Mouse (Mus musculus): ENCODE measurements around the gene Gstp1. TPM values are rescaled to one million over a fixed set of nuclear protein-coding genes. Genes with fewer than 3 reads are reported as not detected.

Gstp1 gene
- polyA plus RNA-seq, 1 experiment from 2014 or later: 973 TPM

DNA sequence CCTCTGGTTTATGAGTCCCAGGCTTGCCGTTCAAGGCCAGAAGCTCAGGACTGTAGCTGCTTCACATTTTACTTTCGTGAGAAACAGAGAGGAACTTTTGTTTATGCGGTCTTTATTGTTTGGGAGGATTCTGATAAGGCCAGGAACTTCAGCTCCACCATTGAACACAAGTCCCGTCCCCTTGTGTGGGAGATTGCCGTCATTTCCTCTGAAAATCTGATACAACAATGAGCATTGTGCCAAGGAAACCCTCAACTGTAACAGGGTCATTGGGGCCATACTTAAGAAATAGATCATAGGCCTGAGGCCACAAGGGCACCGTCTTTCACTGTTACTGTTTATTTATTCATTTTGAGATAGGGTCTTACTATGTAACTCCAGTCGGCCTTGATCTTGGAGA is 14.6 kb downstream of the Gstp1 start:
- WGBS: 65% methylated on average over 7 of the region's 7 CpGs
- H3K4me2 ChIP-seq (replicated peaks): no peak overlapping the region
- no peak for ATAC-seq
- H3K27ac ChIP-seq: no peak overlapping the region
- no peaks in the 10 kb centered on the region for H3K9me3 ChIP-seq
- no peak overlapping the region for H3K9ac ChIP-seq
- H3K36me3 ChIP-seq: no peaks in the 10 kb centered on the region
- no peaks in the 10 kb centered on the region for H3K27me3 ChIP-seq (replicated peaks)
- no peak overlapping the region for H3K4me3 ChIP-seq (replicated peaks)
- H3K4me1 ChIP-seq (replicated peaks): peaks cover 3% of the 10 kb centered on the region; the same call in 1 of the 2 replicates

DNA sequence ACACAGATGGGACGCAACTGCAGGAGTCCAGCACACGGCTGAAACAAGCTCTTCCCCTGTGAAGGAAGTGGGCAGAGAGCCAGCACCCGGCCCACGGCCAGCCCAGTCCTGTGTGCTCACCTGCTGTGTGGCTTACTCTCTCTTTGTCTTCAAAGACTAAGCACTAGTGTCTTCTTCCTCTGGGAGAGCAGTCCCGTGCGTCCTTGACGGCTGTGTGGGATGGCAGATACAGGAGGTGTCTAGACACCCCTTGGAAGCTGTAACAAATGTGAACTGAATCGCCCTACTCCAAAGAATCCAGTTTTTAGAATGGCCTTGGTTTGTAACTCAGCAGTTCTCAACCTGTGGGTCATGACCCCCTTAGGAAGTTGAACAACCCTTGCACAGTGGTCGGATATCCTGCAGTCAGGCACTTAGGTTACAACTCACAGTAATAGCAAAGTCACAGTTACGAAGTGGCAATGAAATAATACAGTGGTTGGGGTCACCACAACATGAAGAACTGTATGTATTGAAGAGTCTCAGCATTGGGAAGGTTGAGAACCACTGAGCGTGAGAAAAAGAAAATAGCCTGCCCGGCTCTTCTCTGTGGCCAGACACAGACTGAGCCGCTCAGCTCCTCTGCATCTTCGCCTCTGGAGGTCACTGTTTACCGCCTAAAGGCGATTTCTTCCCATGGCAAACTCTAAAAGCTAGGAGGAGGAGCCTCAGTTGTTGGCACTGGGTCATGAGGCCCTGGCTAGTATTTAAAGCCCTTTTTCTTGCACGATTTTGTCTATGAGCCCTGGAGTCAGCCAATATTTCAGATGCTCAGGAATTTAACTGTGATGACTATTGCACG is 18.8 kb downstream of the Gstp1 start:
- peak; percentile 94 for ATAC-seq
- Histone ChIP-seq H3K9me3 (no peaks in the 10 kb centered on the region), H3K27ac (no peak overlapping the region), H3K4me3 (replicated peaks) (no peak overlapping the region), H3K4me1 (replicated peaks) (peaks cover 3% of the 10 kb centered on the region; the same call in 1 of the 2 replicates), H3K36me3 (no peaks in the 10 kb centered on the region), H3K27me3 (replicated peaks) (no peaks in the 10 kb centered on the region), H3K9ac (no peak overlapping the region), H3K4me2 (replicated peaks) (peak overlapping the region; percentile 2; the same call in 1 of the 2 replicates)
- 31% methylated on average over 18 of the region's 18 CpGs for whole genome bisulfite sequencing

- WGBS: 66% methylated on average over 10 of the region's 10 CpGs
- ATAC-seq: no peak
- no peak overlapping the region for H3K27ac ChIP-seq
- no peaks in the 10 kb centered on the region for H3K9me3 ChIP-seq
- no peak overlapping the region for H3K4me2 ChIP-seq (replicated peaks)
- no peaks in the 10 kb centered on the region for H3K36me3 ChIP-seq
- H3K4me3 ChIP-seq (replicated peaks): no peak overlapping the region
- H3K9ac ChIP-seq: no peak overlapping the region
- H3K4me1 ChIP-seq (replicated peaks): peaks cover 3% of the 10 kb centered on the region; the same call in 1 of the 2 replicates
- H3K27me3 ChIP-seq (replicated peaks): no peaks in the 10 kb centered on the region
These were observed 19.7 kb downstream of the Gstp1 start for GRCm38 (mm10) chr19:4017921-4018587.

DNA sequence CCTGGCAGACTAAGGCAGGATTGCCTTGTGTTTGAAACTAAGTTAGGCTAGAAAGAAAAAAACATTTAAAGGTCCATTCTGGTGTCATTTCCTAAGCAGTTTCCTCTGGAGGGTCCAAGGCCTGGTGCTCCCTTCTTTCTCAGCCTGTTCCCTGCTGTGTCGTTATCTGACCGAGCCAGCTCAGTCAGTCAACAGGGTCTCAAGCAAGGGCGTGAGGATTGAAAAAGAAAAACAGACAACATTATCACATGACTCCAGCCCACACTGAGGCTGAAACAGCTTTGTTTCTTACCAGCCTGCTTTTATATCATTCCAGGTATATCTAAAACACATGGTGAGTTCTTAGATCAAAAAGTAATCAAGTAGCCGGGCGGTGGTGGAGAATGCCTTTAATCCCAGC is 22.1 kb downstream of the Gstp1 start:
- H3K9ac ChIP-seq: no peak overlapping the region
- H3K27ac ChIP-seq: no peak overlapping the region
- H3K4me1 ChIP-seq (replicated peaks): peaks cover 11% of the 10 kb centered on the region; the same call in 1 of the 2 replicates
- no peaks in the 10 kb centered on the region for H3K27me3 ChIP-seq (replicated peaks)
- no peak overlapping the region for H3K4me3 ChIP-seq (replicated peaks)
- H3K4me2 ChIP-seq (replicated peaks): no peak overlapping the region
- WGBS: 66% methylated on average over 5 of the region's 5 CpGs
- no peak for ATAC-seq
- no peaks in the 10 kb centered on the region for H3K9me3 ChIP-seq
- H3K36me3 ChIP-seq: 0 out of 2 replicates have a peak, but pooled peaks cover 3% of the 10 kb centered on the region

DNA sequence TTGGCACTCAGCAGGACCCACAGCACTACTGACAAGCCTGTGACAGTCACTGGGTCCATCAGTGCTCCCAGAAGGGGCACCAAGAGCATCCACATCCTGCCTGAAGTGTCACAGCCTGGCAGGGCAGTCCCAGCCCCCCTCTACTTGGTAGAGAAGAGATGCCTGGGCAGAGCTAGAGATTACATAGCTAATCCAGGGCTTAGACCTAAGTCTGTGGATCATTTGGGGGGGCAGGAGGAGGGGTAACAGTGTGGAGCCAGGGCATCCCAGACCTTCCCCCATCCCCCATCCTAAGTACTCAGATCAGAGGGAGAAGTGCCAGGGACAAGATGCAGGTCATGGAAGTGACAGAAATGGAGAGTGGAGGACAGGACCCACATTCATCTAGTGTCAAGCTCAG is 23.0 kb downstream of the Gstp1 start:
- peaks cover 11% of the 10 kb centered on the region; the same call in 1 of the 2 replicates for H3K4me1 ChIP-seq (replicated peaks)
- H3K27me3 ChIP-seq (replicated peaks): no peaks in the 10 kb centered on the region
- H3K27ac ChIP-seq: no peak overlapping the region
- H3K9ac ChIP-seq: no peak overlapping the region
- no peak for ATAC-seq
- H3K4me2 ChIP-seq (replicated peaks): no peak overlapping the region
- no peaks in the 10 kb centered on the region for H3K9me3 ChIP-seq
- no peak overlapping the region for H3K4me3 ChIP-seq (replicated peaks)
- H3K36me3 ChIP-seq: 0 out of 2 replicates have a peak, but pooled peaks cover 3% of the 10 kb centered on the region

- Histone ChIP-seq H3K36me3 (peaks cover 15% of the 10 kb centered on the region), H3K4me3 (replicated peaks) (peak overlapping the region; percentile 80), H3K9me3 (no peaks in the 10 kb centered on the region), H3K9ac (peak overlapping the region; percentile 44), H3K27me3 (replicated peaks) (no peaks in the 10 kb centered on the region), H3K4me2 (replicated peaks) (peak overlapping the region; percentile 65), H3K27ac (no peak overlapping the region), H3K4me1 (replicated peaks) (peaks cover 8% of the 10 kb centered on the region; the same call in 1 of the 2 replicates)
- WGBS: 15% methylated on average over 9 of the region's 9 CpGs
- ATAC-seq: peak; percentile 48
These were observed 24.7 kb downstream of the Gstp1 start for GRCm38 (mm10) chr19:4013066-4013465.

GRCm38 (mm10) chr19:4012432-4013022 is 25.3 kb downstream of the Gstp1 start, which contains the start of gene Ndufv1:
TSS of gene Ndufv1 (minus strand) at chr19:4012806.
- peak within 1 kb of the TSS; percentile 65 for H3K4me2 ChIP-seq (replicated peaks)
- H3K4me3 ChIP-seq (replicated peaks): peak within 1 kb of the TSS; percentile 80
- peak within 1 kb of the TSS; percentile 41; the same call in 1 of the 2 replicates for H3K27ac ChIP-seq
- peaks cover 20% of the 10 kb centered on the region for H3K36me3 ChIP-seq
- ATAC-seq: peak; percentile 99
- H3K4me1 ChIP-seq (replicated peaks): peaks cover 8% of the 10 kb centered on the region; the same call in 1 of the 2 replicates
- H3K27me3 ChIP-seq (replicated peaks): no peaks in the 10 kb centered on the region
- no peaks in the 10 kb centered on the region for H3K9me3 ChIP-seq
- WGBS: under 1% methylated on average over 45 of the region's 45 CpGs
- H3K9ac ChIP-seq: peak within 1 kb of the TSS; percentile 69

GRCm38 (mm10) chr19:4011086-4011485 is 26.7 kb downstream of the Gstp1 start:
- no peak for ATAC-seq
- no peak overlapping the region for H3K27ac ChIP-seq
- 93% methylated on average over 5 of the region's 5 CpGs for WGBS
- H3K4me3 ChIP-seq (replicated peaks): no peak overlapping the region
- H3K4me2 ChIP-seq (replicated peaks): peak overlapping the region; percentile 60; the same call in 1 of the 2 replicates
- H3K9ac ChIP-seq: no peak overlapping the region
- peaks cover 27% of the 10 kb centered on the region for H3K36me3 ChIP-seq
- no peaks in the 10 kb centered on the region for H3K9me3 ChIP-seq
- no peaks in the 10 kb centered on the region for H3K27me3 ChIP-seq (replicated peaks)
- H3K4me1 ChIP-seq (replicated peaks): peaks cover 8% of the 10 kb centered on the region; the same call in 1 of the 2 replicates

DNA sequence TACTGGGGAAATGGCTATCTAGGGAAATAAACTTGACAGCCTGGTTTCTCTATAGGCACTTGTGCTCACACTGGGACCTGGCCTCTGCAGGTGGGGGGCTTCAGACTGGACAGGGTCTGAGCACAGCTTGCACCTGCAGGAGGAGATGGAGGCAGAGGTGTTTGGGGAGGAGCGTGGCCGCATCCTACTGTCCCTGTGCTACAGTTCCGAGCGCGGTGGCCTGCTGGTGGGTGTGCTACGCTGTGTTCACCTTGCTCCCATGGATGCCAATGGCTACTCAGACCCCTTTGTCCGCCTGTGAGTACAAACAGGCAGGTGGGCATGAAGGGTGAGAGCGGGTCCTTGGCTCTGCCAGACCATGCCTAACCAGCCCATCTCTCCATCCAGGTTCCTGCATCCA is 31.8 kb downstream of the Gstp1 start:
- H3K27ac ChIP-seq: no peak overlapping the region
- no peak overlapping the region for H3K9ac ChIP-seq
- no peak overlapping the region for H3K4me3 ChIP-seq (replicated peaks)
- H3K36me3 ChIP-seq: peaks cover 25% of the 10 kb centered on the region
- 94% methylated on average over 8 of the region's 8 CpGs for WGBS
- H3K4me2 ChIP-seq (replicated peaks): no peak overlapping the region
- H3K4me1 ChIP-seq (replicated peaks): peaks cover 18% of the 10 kb centered on the region
- ATAC-seq: no peak
- no peaks in the 10 kb centered on the region for H3K9me3 ChIP-seq
- no peaks in the 10 kb centered on the region for H3K27me3 ChIP-seq (replicated peaks)

DNA sequence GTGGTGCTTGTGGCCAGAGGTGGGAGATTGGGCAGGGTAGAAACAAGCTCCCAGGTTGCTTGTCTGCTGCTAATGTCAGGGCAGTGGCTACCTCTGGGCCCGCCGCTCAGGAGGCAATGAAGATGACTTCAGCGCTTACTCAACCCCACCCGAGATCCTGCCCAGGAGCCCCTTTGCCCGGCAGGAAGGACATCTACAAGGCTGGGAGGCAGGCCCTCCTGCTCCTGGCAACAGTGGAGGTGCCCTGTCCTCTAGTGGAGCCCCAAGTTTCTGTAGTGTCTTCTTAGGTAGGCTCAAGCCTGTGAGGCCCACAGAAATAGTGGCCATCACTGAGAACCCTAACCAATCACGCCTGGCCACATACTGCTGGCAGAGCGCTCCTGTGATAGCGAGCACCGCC is 32.7 kb downstream of the Gstp1 start:
- Histone ChIP-seq H3K4me1 (replicated peaks) (peaks cover 20% of the 10 kb centered on the region), H3K4me2 (replicated peaks) (no peak overlapping the region), H3K27ac (no peak overlapping the region), H3K9me3 (no peaks in the 10 kb centered on the region), H3K36me3 (peaks cover 24% of the 10 kb centered on the region), H3K9ac (no peak overlapping the region), H3K27me3 (replicated peaks) (no peaks in the 10 kb centered on the region), H3K4me3 (replicated peaks) (no peak overlapping the region)
- WGBS: 82% methylated on average over 9 of the region's 9 CpGs
- ATAC-seq: no peak

- 82% methylated on average over 15 of the region's 15 CpGs for WGBS
- no peaks in the 10 kb centered on the region for H3K9me3 ChIP-seq
- peaks cover 24% of the 10 kb centered on the region for H3K36me3 ChIP-seq
- H3K4me2 ChIP-seq (replicated peaks): no peak overlapping the region
- H3K4me3 ChIP-seq (replicated peaks): no peak overlapping the region
- H3K9ac ChIP-seq: no peak overlapping the region
- no peak for ATAC-seq
- no peak overlapping the region for H3K27ac ChIP-seq
- peaks cover 25% of the 10 kb centered on the region for H3K4me1 ChIP-seq (replicated peaks)
- no peaks in the 10 kb centered on the region for H3K27me3 ChIP-seq (replicated peaks)
These were observed 33.5 kb downstream of the Gstp1 start for GRCm38 (mm10) chr19:4004331-4004730.

DNA sequence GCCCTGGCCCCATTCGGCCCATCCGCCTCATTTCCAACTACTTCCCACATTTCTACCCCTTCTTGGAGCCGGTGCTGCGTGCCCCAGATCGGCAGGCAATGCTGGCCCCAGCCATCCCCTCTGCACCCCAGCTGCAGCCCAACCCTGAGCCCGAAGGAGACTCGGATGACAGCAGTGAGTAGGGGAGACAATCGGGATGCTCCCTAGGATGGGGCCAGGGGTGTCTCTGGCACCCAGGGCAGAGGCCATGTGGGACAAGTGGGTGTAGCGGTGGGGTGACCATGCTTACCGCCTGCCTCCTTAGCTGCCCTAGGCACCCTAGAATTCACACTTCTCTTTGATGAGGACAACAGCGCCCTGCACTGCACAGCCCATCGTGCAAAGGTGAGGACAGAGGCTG is 34.1 kb downstream of the Gstp1 start:
- no peaks in the 10 kb centered on the region for H3K27me3 ChIP-seq (replicated peaks)
- H3K9me3 ChIP-seq: no peaks in the 10 kb centered on the region
- no peak overlapping the region for H3K4me2 ChIP-seq (replicated peaks)
- 75% methylated on average over 12 of the region's 12 CpGs for WGBS
- no peak overlapping the region for H3K27ac ChIP-seq
- ATAC-seq: no peak
- H3K9ac ChIP-seq: no peak overlapping the region
- H3K36me3 ChIP-seq: peaks cover 18% of the 10 kb centered on the region
- peaks cover 26% of the 10 kb centered on the region for H3K4me1 ChIP-seq (replicated peaks)
- no peak overlapping the region for H3K4me3 ChIP-seq (replicated peaks)
